Mouse (Mus musculus) hematopoietic stem cell, adult 5-6 weeks (primary cell): ENCODE data around the gene Mfsd12. TPM values are rescaled to one million over a fixed set of nuclear protein-coding genes. Genes with fewer than 3 reads are reported as not detected.

Experiments
- ATAC-seq, 2 experiments: fragments of 125-278 bp in 1 of 2; replicated peaks in 1 of 2; 2 replicates each; pipeline ENCODE4 v1.8.0; 2016 to 2017; ENCODE audit warnings: inconsistent platforms in 2 of 2, mild to moderate bottlenecking in 2 of 2, moderate number of reproducible peaks in 2 of 2, low read depth in 1 of 2, moderate TSS enrichment in 1 of 2; ENCODE audit not compliant: low FRiP score in 2 of 2, poor library complexity in 2 of 2, severe bottlenecking in 2 of 2, insufficient read depth in 1 of 2, low TSS enrichment in 1 of 2
- total RNA-seq: library from RNA; stranded (forward); fragments of 172-1452, 232-1000 nt; gene quantifications from 2 replicates; pipeline ENCODE4 v1.2.3, GENCODE M21; 2017

Gene Mfsd12
- total RNA-seq, 1 experiment from 2014 or later: 16.9 TPM

- no peak for ATAC-seq
Observed at GRCm38 (mm10) chr10:81388505-81389055, 31.3 kb downstream of the Mfsd12 start, which contains the start of gene Gm48552. Gm48552 (plus strand) TSS chr10:81389005.

- ATAC-seq: no peak
Observed at GRCm38 (mm10) chr10:81389373-81389772, 32.1 kb downstream of the Mfsd12 start.

- ATAC-seq: peak; percentile 62 to 65; a peak in 3 of 4 replicates
Observed at GRCm38 (mm10) chr10:81389801-81390677, 32.7 kb downstream of the Mfsd12 start.

GRCm38 (mm10) chr10:81390678-81390965, 33.3 kb downstream of the Mfsd12 start:
- no peak for ATAC-seq

GRCm38 (mm10) chr10:81392270-81392669, 35.0 kb downstream of the Mfsd12 start:
- ATAC-seq: no peak

GRCm38 (mm10) chr10:81392781-81393185, 35.5 kb downstream of the Mfsd12 start, which contains the start of gene Smim24:
Smim24 (plus strand) TSS chr10:81393051.
- ATAC-seq: no peak

GRCm38 (mm10) chr10:81393456-81394063, 36.3 kb downstream of the Mfsd12 start:
- ATAC-seq: peak; percentile 15 to 43; a peak in 3 of 4 replicates

GRCm38 (mm10) chr10:81395127-81395526, 37.8 kb downstream of the Mfsd12 start:
- ATAC-seq: peak; percentile 37 to 46; a peak in 2 of 4 replicates

- no peak for ATAC-seq
Observed at GRCm38 (mm10) chr10:81395865-81396264, 38.6 kb downstream of the Mfsd12 start.

- ATAC-seq: peak in 1 of 2 experiments; percentile 11; a peak in 1 of 4 replicates
Observed at GRCm38 (mm10) chr10:81396749-81397148, 39.5 kb downstream of the Mfsd12 start.

GRCm38 (mm10) chr10:81399296-81399695, 42.0 kb downstream of the Mfsd12 start:
- no peak for ATAC-seq

GRCm38 (mm10) chr10:81399798-81400308, 42.6 kb downstream of the Mfsd12 start:
- no peak for ATAC-seq

GRCm38 (mm10) chr10:81400371-81401204, 43.3 kb downstream of the Mfsd12 start:
- no peak for ATAC-seq

GRCm38 (mm10) chr10:81401205-81401520, 43.9 kb downstream of the Mfsd12 start:
- no peak for ATAC-seq

- peak in 1 of 2 experiments; percentile 14; a peak in 1 of 4 replicates for ATAC-seq
Observed at GRCm38 (mm10) chr10:81401521-81402226, 44.4 kb downstream of the Mfsd12 start.

GRCm38 (mm10) chr10:81402227-81402765, 45.0 kb downstream of the Mfsd12 start:
- no peak for ATAC-seq

- no peak for ATAC-seq
Observed at GRCm38 (mm10) chr10:81403511-81403910, 46.2 kb downstream of the Mfsd12 start.
